Mouse (Mus musculus): ENCODE measurements around the gene Sebox. TPM values are rescaled to one million over a fixed set of nuclear protein-coding genes. Genes with fewer than 3 reads are reported as not detected.

Sebox gene
- not detected in 2 replicates for polyA plus RNA-seq (2011; ENCODE audit: insufficient read depth, insufficient read length, low replicate concordance, missing spikeins)

DNA sequence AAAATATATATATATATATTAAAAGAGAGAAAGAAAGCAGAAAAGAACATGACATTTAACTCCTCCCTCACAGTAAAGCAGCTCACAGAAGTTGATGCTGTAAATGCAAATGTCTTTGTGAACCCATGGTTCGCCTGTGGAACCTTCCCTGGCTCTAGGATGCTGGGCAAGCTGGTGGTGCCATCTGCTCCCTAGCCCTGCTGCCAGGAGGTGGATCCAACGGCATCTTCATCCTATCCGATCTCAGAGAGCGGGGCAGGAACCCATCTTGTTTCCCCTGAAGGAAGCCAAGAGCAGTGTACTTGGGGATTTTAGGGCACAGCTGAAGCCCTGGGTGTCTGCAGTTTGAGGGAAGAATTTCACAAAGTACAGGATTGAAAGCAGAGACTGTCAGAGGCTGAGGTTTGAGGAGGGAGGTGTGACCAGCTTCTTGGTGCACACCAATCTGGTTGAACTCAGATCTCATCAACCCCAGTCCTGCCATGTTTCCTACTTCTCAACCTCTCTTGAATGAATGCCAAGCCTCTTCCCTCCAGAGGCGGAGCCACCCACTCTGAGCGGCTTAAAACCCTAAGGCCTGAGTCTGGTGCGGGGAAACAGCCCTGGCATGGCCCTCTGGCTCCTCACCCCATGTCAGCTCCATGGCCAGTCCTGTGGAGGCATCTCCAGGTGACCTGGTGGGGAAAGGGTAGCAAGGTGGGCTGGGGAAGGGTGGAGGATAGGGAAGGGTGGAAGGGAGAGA lies at the start of gene Sebox:
TSS of gene Sebox (plus strand) at position 539 of the 742 bp plus-strand sequence.
- no peak within 1 kb of the TSS for H3K4me3 ChIP-seq (replicated peaks; ENCODE audit: control insufficient read depth, low read depth, low read length)
- H3K4me1 ChIP-seq (ENCODE audit: control insufficient read depth, insufficient read depth, low read length), result no peaks in the 10 kb centered on the region
- no peak for TF ChIP-seq CTCF (IDR thresholded peaks at IDR 0.05; ENCODE audit: control insufficient read depth, insufficient read depth, low read length)
- TF ChIP-seq POLR2A (IDR thresholded peaks at IDR 0.05; ENCODE audit: borderline replicate concordance, control insufficient read depth, low read depth, low read length), result no peak
- 59% methylated on average over 7 of the region's 7 CpGs for WGBS
- H3K27ac ChIP-seq (ENCODE audit: control insufficient read depth, insufficient read depth, low read depth, low read length, poor library complexity), result no peak within 1 kb of the TSS

DNA sequence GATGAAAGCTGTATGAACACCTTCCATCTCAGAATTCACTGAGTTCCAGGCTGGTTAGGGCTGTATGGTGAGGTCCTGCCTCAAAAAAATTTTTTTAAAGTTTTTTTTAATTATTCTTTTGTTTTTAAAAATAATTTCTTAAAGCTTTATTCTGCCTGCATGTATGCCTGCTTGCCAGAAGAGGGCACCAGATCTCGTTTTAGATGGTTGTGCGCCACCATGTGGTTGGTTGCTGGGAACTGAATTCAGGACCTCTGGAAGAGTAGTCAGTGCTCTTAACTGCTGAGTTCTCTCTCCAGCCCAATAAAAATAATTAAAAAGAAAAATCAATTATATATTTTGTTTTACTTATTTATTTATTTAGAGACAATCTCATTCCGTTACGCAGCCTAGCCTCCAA lies 49.6 kb upstream of the Sebox start:
- no peak for TF ChIP-seq POLR2A (IDR thresholded peaks at IDR 0.05; ENCODE audit: borderline replicate concordance, control insufficient read depth, low read depth, low read length)
- TF ChIP-seq CTCF (IDR thresholded peaks at IDR 0.05; ENCODE audit: control insufficient read depth, insufficient read depth, low read length), result peak; percentile 90
- no peak overlapping the region for H3K4me3 ChIP-seq (replicated peaks; ENCODE audit: control insufficient read depth, low read depth, low read length)
- H3K4me1 ChIP-seq (ENCODE audit: control insufficient read depth, insufficient read depth, low read length), result no peaks in the 10 kb centered on the region
- WGBS, result 17% methylated on average over 4 of the region's 4 CpGs
- H3K27ac ChIP-seq (ENCODE audit: control insufficient read depth, insufficient read depth, low read depth, low read length, poor library complexity), result no peak overlapping the region

DNA sequence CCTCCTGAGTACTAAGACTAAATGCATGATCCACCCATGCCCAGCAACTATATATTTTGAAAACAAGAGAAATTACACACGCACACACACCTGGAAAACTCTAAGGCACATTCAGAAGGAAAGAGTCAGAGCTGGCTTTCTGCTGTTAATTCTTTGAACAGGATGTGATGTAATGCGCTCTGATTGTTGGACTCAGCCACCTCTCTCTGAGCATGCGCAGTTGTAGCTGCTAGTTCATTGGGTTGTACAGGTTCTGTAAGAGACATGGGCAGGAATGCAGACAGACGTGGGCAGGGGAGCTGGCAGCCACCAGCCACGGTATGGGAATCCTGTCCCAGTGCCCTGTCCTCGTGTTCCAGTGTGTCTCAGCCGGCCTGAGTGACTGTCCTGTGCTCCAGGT lies 49.0 kb upstream of the Sebox start:
- 54% methylated on average over 7 of the region's 7 CpGs for WGBS
- Histone ChIP-seq H3K27ac (ENCODE audit: control insufficient read depth, insufficient read depth, low read depth, low read length, poor library complexity) (no peak overlapping the region), H3K4me3 (replicated peaks; ENCODE audit: control insufficient read depth, low read depth, low read length) (no peak overlapping the region), H3K4me1 (ENCODE audit: control insufficient read depth, insufficient read depth, low read length) (no peaks in the 10 kb centered on the region)
- TF ChIP-seq POLR2A (IDR thresholded peaks at IDR 0.05; ENCODE audit: borderline replicate concordance, control insufficient read depth, low read depth, low read length) (no peak), CTCF (IDR thresholded peaks at IDR 0.05; ENCODE audit: control insufficient read depth, insufficient read depth, low read length) (no peak)

DNA sequence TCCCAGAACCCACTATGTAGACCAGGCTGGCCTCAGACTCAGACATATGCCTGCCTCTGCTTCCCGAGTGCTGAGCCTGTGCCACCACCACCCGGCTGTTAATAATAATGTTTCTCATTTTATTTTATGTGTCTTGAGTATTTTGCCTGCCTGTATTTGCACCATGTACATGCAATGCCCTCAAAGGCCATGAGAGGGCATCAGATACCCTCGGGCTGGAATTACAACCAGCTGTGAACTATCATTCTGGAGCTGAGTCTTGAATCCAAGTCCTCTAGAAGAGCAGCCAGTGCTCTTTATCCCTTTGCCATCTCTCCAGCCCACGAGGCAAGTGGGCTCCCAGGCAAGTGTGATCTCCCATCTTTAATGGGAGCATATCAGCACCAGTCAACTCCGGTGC lies 47.9 kb upstream of the Sebox start:
- Histone ChIP-seq H3K27ac (ENCODE audit: control insufficient read depth, insufficient read depth, low read depth, low read length, poor library complexity) (no peak overlapping the region), H3K4me3 (replicated peaks; ENCODE audit: control insufficient read depth, low read depth, low read length) (no peak overlapping the region), H3K4me1 (ENCODE audit: control insufficient read depth, insufficient read depth, low read length) (no peaks in the 10 kb centered on the region)
- WGBS, result 25% methylated on average over 5 of the region's 5 CpGs
- TF ChIP-seq CTCF (IDR thresholded peaks at IDR 0.05; ENCODE audit: control insufficient read depth, insufficient read depth, low read length), result peak; percentile 32; the same call in 1 of the 2 replicates
- TF ChIP-seq POLR2A (IDR thresholded peaks at IDR 0.05; ENCODE audit: borderline replicate concordance, control insufficient read depth, low read depth, low read length), result no peak

DNA sequence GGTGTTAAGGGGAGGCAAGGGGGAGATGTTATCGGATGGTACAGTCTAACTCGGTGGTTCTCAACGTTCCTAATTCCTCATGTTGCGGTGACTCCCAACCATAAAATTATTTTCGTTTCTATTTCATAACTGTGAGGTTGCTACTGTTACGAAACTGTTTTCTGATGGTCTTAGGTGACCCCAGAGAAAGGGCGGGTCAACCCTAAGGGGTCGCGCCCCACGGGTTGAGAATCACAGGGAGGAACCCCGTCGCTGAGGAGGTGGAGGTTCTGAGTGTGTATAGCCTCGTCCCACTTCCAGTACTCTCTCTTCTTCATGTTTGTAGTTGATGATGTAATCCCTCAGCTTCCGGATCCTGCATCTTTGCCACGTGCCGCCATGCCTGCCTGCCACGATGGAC lies 44.5 kb upstream of the Sebox start:
- H3K4me1 ChIP-seq (ENCODE audit: control insufficient read depth, insufficient read depth, low read length), result peaks cover 3% of the 10 kb centered on the region; the same call in 1 of the 2 replicates
- H3K4me3 ChIP-seq (replicated peaks; ENCODE audit: control insufficient read depth, low read depth, low read length), result no peak overlapping the region
- 36% methylated on average over 17 of the region's 17 CpGs for WGBS
- no peak for TF ChIP-seq CTCF (IDR thresholded peaks at IDR 0.05; ENCODE audit: control insufficient read depth, insufficient read depth, low read length)
- no peak for TF ChIP-seq POLR2A (IDR thresholded peaks at IDR 0.05; ENCODE audit: borderline replicate concordance, control insufficient read depth, low read depth, low read length)
- H3K27ac ChIP-seq (ENCODE audit: control insufficient read depth, insufficient read depth, low read depth, low read length, poor library complexity), result no peak overlapping the region

DNA sequence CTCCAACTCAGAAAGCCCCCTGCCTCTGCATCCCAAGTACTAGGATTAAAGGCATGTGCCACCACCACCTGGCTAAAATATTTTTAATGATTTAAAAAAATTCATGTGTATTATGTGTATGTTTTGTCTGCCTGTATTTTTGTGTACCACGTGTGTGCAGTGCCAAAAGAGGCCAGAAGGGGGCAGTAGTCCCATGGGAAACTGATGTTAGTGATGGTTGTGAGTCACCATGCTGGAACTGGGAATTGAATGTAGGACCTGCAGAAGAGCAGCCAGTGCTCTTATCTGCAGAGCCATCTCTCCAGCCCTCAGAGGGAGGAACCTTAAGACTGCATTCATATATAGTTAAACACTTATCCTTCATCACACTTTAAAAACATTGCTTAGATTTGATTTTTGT lies 41.4 kb upstream of the Sebox start:
- Histone ChIP-seq H3K27ac (ENCODE audit: control insufficient read depth, insufficient read depth, low read depth, low read length, poor library complexity) (no peak overlapping the region), H3K4me1 (ENCODE audit: control insufficient read depth, insufficient read depth, low read length) (peaks cover 6% of the 10 kb centered on the region), H3K4me3 (replicated peaks; ENCODE audit: control insufficient read depth, low read depth, low read length) (no peak overlapping the region)
- WGBS, result 71% methylated on average over 1 of the region's 1 CpGs
- TF ChIP-seq CTCF (IDR thresholded peaks at IDR 0.05; ENCODE audit: control insufficient read depth, insufficient read depth, low read length), result peak; percentile 29; the same call in 1 of the 2 replicates
- TF ChIP-seq POLR2A (IDR thresholded peaks at IDR 0.05; ENCODE audit: borderline replicate concordance, control insufficient read depth, low read depth, low read length), result no peak

DNA sequence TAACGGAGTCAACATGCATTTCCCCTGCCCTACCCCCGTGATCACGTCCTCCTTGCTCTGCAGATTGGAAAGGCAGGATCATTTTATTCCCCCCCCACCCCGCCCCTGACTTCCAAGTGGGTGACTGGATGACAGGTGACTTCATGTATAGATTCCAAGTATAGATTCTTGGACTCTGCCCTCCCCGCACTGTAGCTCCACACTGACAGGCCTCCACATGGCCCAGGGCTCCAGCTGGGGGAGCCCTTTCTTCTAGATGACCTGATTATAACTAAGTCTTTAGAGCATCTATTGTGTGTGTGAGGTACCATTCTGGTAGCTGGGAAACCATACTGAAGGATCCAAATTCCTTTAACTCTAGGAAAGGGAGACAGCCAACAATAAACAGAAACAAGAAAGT lies 40.6 kb upstream of the Sebox start:
- no peak for TF ChIP-seq POLR2A (IDR thresholded peaks at IDR 0.05; ENCODE audit: borderline replicate concordance, control insufficient read depth, low read depth, low read length)
- TF ChIP-seq CTCF (IDR thresholded peaks at IDR 0.05; ENCODE audit: control insufficient read depth, insufficient read depth, low read length), result no peak
- Histone ChIP-seq H3K4me1 (ENCODE audit: control insufficient read depth, insufficient read depth, low read length) (peaks cover 6% of the 10 kb centered on the region), H3K27ac (ENCODE audit: control insufficient read depth, insufficient read depth, low read depth, low read length, poor library complexity) (no peak overlapping the region), H3K4me3 (replicated peaks; ENCODE audit: control insufficient read depth, low read depth, low read length) (no peak overlapping the region)
- 87% methylated on average over 5 of the region's 5 CpGs for WGBS

DNA sequence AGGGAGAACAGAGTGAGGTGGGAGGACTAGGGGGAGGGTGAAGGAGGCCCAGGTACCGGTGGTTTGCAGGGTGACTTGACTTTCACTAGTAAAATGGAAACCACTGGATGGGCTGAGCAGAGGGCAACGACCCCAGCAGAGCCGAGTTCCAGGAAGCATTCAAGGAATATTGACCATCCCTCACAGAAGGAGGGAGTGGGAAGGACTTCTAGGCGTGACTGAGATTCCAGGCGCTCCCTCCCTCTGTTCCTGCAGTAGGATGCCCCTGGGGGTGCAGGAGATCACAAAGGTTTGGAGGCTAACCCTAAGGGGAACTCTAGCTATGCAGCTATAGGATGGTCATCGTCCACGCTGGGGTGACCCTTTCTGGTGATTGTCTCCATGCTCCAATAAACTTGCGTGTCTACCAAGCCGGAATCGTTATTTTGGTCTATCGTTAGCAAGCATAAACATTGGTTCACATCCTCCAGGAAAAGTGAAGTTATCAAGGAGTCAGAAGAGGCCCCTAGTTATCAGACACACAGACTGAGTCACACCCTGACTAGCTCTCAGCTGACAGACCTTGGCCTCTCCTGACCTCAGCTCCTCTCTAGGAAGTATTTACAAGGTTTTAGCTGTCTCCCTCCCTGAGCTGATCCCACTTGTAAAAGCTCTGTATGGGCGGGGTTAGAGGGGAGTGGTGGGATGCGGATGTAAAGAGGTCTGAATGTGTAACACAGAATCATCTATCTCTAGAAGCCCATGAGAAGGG lies 39.8 kb upstream of the Sebox start:
- H3K4me1 ChIP-seq (ENCODE audit: control insufficient read depth, insufficient read depth, low read length), result peaks cover 6% of the 10 kb centered on the region
- WGBS, result 68% methylated on average over 13 of the region's 13 CpGs
- no peak overlapping the region for H3K27ac ChIP-seq (ENCODE audit: control insufficient read depth, insufficient read depth, low read depth, low read length, poor library complexity)
- no peak overlapping the region for H3K4me3 ChIP-seq (replicated peaks; ENCODE audit: control insufficient read depth, low read depth, low read length)
- no peak for TF ChIP-seq CTCF (IDR thresholded peaks at IDR 0.05; ENCODE audit: control insufficient read depth, insufficient read depth, low read length)
- no peak for TF ChIP-seq POLR2A (IDR thresholded peaks at IDR 0.05; ENCODE audit: borderline replicate concordance, control insufficient read depth, low read depth, low read length)

All from bone marrow, adult 2 months (tissue).